8 mouse cellular contexts compared by ENCODE assay signal in the genomic region with DNA sequence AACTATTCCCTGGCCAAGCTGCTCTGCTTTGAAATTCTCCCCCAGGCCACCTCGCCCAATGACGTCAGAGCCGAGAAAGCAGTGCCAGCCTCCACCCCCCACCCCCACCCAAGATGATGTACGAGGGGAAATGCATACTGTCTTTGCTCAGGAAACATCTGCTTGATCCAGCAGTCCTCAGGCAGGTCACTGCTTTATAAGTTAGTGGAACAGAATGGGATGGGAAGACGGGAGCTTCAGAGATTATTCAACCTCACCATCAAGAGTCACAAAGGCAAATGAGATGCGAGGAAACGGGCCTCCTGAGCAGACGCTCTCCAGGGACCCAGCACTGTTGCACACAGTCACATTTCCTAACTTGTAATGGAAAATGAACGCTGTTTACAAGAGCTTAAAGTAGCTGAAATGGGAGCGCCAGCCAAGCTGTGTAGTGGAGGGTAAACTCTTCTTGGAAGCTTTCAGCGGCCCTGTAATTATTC. TPM values are rescaled to one million over a fixed set of nuclear protein-coding genes. Genes with fewer than 3 reads are reported as not detected.
DNase-seq lines count a peak whose midpoint lies in the region; ATAC-seq and TF ChIP-seq lines count a peak whose summit lies in the region.

No protein-coding gene starts in this region.

- DNase-seq in layer of hippocampus, adult 2 months (ENCODE audit: low spot score in 2 of 2): no peak
- DNase-seq in layer of hippocampus, adult 9-10 months (ENCODE audit: low spot score): no peak
- peak; percentile 12 for DNase-seq in forebrain, postnatal 0 days
- DNase-seq in ovary, adult 18-20 months (ENCODE audit: low spot score): no peak
- DNase-seq in ovary, postnatal 36 days (ENCODE audit: low spot score): no peak
- DNase-seq in cerebellum, adult 11 months: no peak

- H3K4me3 ChIP-seq in layer of hippocampus, adult 2 months: no peak overlapping the region
- no peak overlapping the region for H3K4me3 ChIP-seq in forebrain, postnatal 0 days (ENCODE audit: low read depth, low read length)
- no peak overlapping the region for H3K4me3 ChIP-seq in hindbrain, embryonic 13.5 days
- no peak overlapping the region for H3K4me3 ChIP-seq in lung, embryonic 15.5 days

- ATAC-seq in forebrain, postnatal 0 days: peak; percentile 25; the same call in 1 of the 2 replicates
- no peak for ATAC-seq in hindbrain, embryonic 13.5 days (ENCODE audit: low FRiP score)
- peak; percentile 62; the same call in 1 of the 2 replicates for ATAC-seq in lung, embryonic 15.5 days (ENCODE audit: borderline replicate concordance, extremely low read depth, low FRiP score, low TSS enrichment)

- WGBS in forebrain, postnatal 0 days: 11% methylated on average over 11 of the region's 11 CpGs
- 24% methylated on average over 11 of the region's 11 CpGs for WGBS in hindbrain, embryonic 13.5 days
- 8% methylated on average over 11 of the region's 11 CpGs for WGBS in lung, embryonic 15.5 days

- H3K36me3 ChIP-seq in forebrain, postnatal 0 days (ENCODE audit: insufficient read depth): no peaks in the 10 kb centered on the region
- no peaks in the 10 kb centered on the region for H3K36me3 ChIP-seq in hindbrain, embryonic 13.5 days
- no peaks in the 10 kb centered on the region for H3K36me3 ChIP-seq in lung, embryonic 15.5 days

- H3K27ac ChIP-seq in layer of hippocampus, adult 2 months: 0 out of 2 replicates have a peak overlapping the region, but pooled peaks have one; percentile 21
- H3K27ac ChIP-seq in forebrain, postnatal 0 days (ENCODE audit: low read depth, low read length): no peak overlapping the region
- no peak overlapping the region for H3K27ac ChIP-seq in hindbrain, embryonic 13.5 days
- peak overlapping the region; percentile 65 for H3K27ac ChIP-seq in lung, embryonic 15.5 days

- no peak overlapping the region for H3K4me2 ChIP-seq in forebrain, postnatal 0 days (ENCODE audit: low read depth)
- peak overlapping the region; percentile 25 for H3K4me2 ChIP-seq in hindbrain, embryonic 13.5 days
- peak overlapping the region; percentile 26 for H3K4me2 ChIP-seq in lung, embryonic 15.5 days

- H3K27me3 ChIP-seq in forebrain, postnatal 0 days (ENCODE audit: insufficient read depth, low read length): no peaks in the 10 kb centered on the region
- 0 out of 2 replicates have a peak, but pooled peaks cover 5% of the 10 kb centered on the region for H3K27me3 ChIP-seq in hindbrain, embryonic 13.5 days
- H3K27me3 ChIP-seq in lung, embryonic 15.5 days: no peaks in the 10 kb centered on the region

- H3K4me1 ChIP-seq in forebrain, postnatal 0 days (ENCODE audit: insufficient read depth): no peaks in the 10 kb centered on the region
- H3K4me1 ChIP-seq in hindbrain, embryonic 13.5 days (replicated peaks): peaks cover 17% of the 10 kb centered on the region
- peaks cover 18% of the 10 kb centered on the region for H3K4me1 ChIP-seq in lung, embryonic 15.5 days

- no peak overlapping the region for H3K9ac ChIP-seq in forebrain, postnatal 0 days
- no peak overlapping the region for H3K9ac ChIP-seq in hindbrain, embryonic 13.5 days
- H3K9ac ChIP-seq in lung, embryonic 15.5 days: no peak overlapping the region

- H3K9me3 ChIP-seq in forebrain, postnatal 0 days (ENCODE audit: low read length): no peaks in the 10 kb centered on the region
- H3K9me3 ChIP-seq in hindbrain, embryonic 13.5 days: no peaks in the 10 kb centered on the region
- H3K9me3 ChIP-seq in lung, embryonic 15.5 days: no peaks in the 10 kb centered on the region

- no peak for TF ChIP-seq CTCF in layer of hippocampus, adult 2 months (conservative IDR thresholded peaks at IDR 0.05)
- TF ChIP-seq CTCF in forebrain, postnatal 0 days (IDR thresholded peaks at IDR 0.05; ENCODE audit: low read depth): no peak

RNA-seq across cellular contexts. Expression of a gene that starts 24.3 kb away (rescaled TPM):
- total RNA-seq in layer of hippocampus, adult 2 months (2021): 1 to 10 TPM in 1 of 2 experiments, under 1 TPM in 1; 0.88 to 1.2 TPM
- total RNA-seq in forebrain, postnatal 0 days (2014; rRNA removed): 0.52 and 0.62 TPM in 2 replicates
- 0.60 and 0.99 TPM in 2 replicates for polyA plus RNA-seq in forebrain, postnatal 0 days (2015; fragmentation: Nextera tagmentation; extraction: Ambion mirVana)
- 1.9 and 2.3 TPM in 2 replicates for polyA plus RNA-seq in hindbrain, embryonic 13.5 days (2015; fragmentation: Nextera tagmentation; extraction: Ambion mirVana)
- polyA plus RNA-seq in lung, embryonic 15.5 days (2015; fragmentation: Nextera tagmentation; extraction: Ambion mirVana): 10.8 and 11.6 TPM in 2 replicates

RNA-seq across cellular contexts. Expression of a gene that starts 51.8 kb away (rescaled TPM):
- 10 to 100 TPM; 13.7 to 16.7 TPM for total RNA-seq in layer of hippocampus, adult 2 months (2021)
- 7.7 and 13.5 TPM in 2 replicates for total RNA-seq in forebrain, postnatal 0 days (2014; rRNA removed)
- polyA plus RNA-seq in forebrain, postnatal 0 days (2015; fragmentation: Nextera tagmentation; extraction: Ambion mirVana): 8.8 and 11.3 TPM in 2 replicates
- polyA plus RNA-seq in hindbrain, embryonic 13.5 days (2015; fragmentation: Nextera tagmentation; extraction: Ambion mirVana): 11.9 and 13.8 TPM in 2 replicates
- 22.4 and 26.6 TPM in 2 replicates for polyA plus RNA-seq in lung, embryonic 15.5 days (2015; fragmentation: Nextera tagmentation; extraction: Ambion mirVana)

Comparison
In these comparisons a context has a peak if more than half of its experiments do, and no peak if none do; other contexts are left out.
1. H3K27ac ChIP-seq: peak in layer of hippocampus, adult 2 months (single experiment) and lung, embryonic 15.5 days (single experiment); none in forebrain, postnatal 0 days (single experiment) and hindbrain, embryonic 13.5 days (single experiment).